Mouse (Mus musculus) heart, embryonic 16.5 days (tissue): ENCODE measurements at regions not wholly inside any gene's neighbourhood (a gene's known extent, or its start where the extent isn't known, plus 50 kb on each side); places are given as distances from the start of the nearest gene placed in this dataset.

ENCODE experiments used
- ATAC-seq: fragments of 200-750 bp; cut with Nextera tagmentation; replicated peaks from 2 replicates; pipeline ENCODE4 v1.8.0; 2017; ENCODE audit warnings: moderate number of reproducible peaks; ENCODE audit not compliant: insufficient read depth, low FRiP score; ENCODE audit errors: extremely low read depth
- H3K27ac ChIP-seq: fragments of 300-500 bp; sonication (generic); 2 replicates; pipeline ENCODE4 v1.5.1; 2014; ENCODE audit warnings: mild to moderate bottlenecking, low read length, control low read depth, moderate library complexity
- H3K27me3 ChIP-seq: fragments of 300-500 bp; sonication (generic); 2 replicates; pipeline ENCODE4 v1.6.1; 2014; ENCODE audit warnings: low read length, mixed read lengths; ENCODE audit not compliant: control insufficient read depth, insufficient read depth
- H3K36me3 ChIP-seq: fragments of 300-500 bp; sonication (generic); 2 replicates; pipeline ENCODE4 v1.6.1; 2014; ENCODE audit not compliant: control insufficient read depth, insufficient read depth
- H3K4me1 ChIP-seq: fragments of 300-500 bp; sonication (generic); 2 replicates; pipeline ENCODE4 v1.6.1; 2014; ENCODE audit warnings: low read length, mixed read lengths; ENCODE audit not compliant: control insufficient read depth, insufficient read depth
- H3K4me2 ChIP-seq: fragments of 300-500 bp; sonication (generic); 2 replicates; pipeline ENCODE4 v1.6.1; 2014; ENCODE audit warnings: low read depth, mild to moderate bottlenecking, control low read depth, low read length
- H3K4me3 ChIP-seq: fragments of 300-500 bp; sonication (generic); 2 replicates; pipeline ENCODE4 v1.5.1; 2014; ENCODE audit warnings: mild to moderate bottlenecking, control low read depth, low read length
- H3K9ac ChIP-seq: fragments of 300-500 bp; sonication (generic); 2 replicates; pipeline ENCODE4 v1.6.1; 2014; ENCODE audit warnings: low read length, control low read depth
- H3K9me3 ChIP-seq: fragments of 300-500 bp; sonication (generic); replicated peaks from 2 replicates; pipeline ENCODE4 v1.6.1; 2016; ENCODE audit warnings: low read length; ENCODE audit not compliant: control insufficient read depth
- WGBS: fragments of 180-500 bp; shearing (Covaris S2); extraction: QIAGEN DNeasy Blood & Tissue Kit; methylation state at CpG from one replicate; pipeline ENCODE4 v1.1.7; 2014; 5-methylcytosine and 5-hydroxymethylcytosine counted together

DNA sequence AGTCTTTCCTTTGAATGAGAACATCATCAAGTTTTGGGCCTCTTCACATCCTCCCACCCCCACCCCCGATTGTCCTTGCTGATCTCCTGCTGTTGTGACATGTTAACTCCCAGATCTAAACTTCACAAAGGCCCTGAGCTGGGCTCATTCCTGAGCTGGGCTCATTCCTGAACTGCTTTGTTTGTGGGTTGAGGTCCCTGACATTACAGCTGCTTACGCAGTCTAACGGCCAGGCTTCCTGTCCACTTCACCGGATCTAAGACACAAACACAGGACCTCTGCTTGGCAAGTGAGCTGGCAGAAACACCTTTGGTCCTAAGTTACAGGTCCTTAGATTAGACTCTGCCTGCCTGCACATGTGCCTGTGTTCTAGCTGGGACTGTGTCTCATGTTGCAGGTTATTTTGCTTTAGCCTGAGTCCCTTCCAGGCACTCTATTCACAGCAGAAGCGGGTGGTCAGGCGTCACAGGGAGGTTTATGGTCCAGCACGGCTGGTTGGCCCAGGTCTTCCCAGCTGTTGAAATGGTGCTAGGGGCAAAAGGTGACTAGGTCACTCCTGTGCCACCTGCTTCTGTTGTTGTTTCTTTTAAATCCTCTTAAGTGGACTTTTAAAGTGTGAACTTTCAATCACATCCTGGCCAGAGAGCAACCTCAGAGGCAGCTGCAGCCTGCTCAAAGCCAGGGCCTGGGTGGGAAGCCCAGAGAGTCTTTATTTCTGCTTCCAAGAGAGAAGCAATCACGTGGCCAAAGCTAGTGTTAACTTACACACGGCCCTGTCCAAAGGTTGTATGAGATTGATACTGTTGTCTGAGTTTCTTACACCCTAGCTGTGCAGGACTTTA, 79.1 kb downstream of the Foxb1 start:
- Histone ChIP-seq H3K9ac (no peak overlapping the region), H3K9me3 (no peaks in the 10 kb centered on the region), H3K27ac (no peak overlapping the region), H3K4me3 (no peak overlapping the region), H3K4me1 (no peaks in the 10 kb centered on the region), H3K27me3 (0 out of 2 replicates have a peak, but pooled peaks cover 2% of the 10 kb centered on the region), H3K36me3 (no peaks in the 10 kb centered on the region), H3K4me2 (no peak overlapping the region)
- whole genome bisulfite sequencing, result 37% methylated on average over 9 of the region's 9 CpGs
- no peak for ATAC-seq

- WGBS, result 44% methylated on average over 1 of the region's 1 CpGs
Observed at GRCm38 (mm10) chr9:69678634-69679033, 82.1 kb downstream of the Foxb1 start.

DNA sequence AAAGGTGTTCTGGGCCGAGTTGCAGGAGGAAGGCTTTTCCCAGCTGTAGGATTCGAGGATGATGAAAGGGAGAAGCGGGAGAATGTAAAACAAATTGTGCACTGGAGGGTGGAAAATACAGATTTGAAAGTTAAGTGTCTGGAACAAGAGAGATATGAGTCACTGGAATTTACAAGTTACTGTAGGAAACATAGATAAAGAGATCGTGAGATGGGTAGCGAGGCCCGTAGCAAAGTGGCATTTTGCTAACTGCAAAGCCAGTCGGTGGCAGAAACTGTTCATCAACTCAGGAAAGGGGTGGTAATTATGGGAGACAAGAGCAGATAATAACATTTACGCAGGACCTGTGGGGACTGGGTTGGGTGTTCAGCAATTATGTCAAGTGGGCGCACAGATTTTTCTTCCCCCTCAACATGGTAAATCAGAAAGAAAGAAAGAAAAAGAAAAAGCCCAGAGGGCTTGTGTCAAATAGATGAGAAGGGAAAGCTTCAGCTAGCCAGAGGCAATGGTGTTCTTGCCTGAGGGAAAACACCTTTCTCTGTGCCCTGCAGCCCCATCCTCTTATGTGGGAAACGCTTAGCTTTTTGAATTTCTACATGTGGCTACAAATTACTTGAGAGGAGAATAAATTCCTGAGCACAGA, 87.2 kb downstream of the Foxb1 start:
- Histone ChIP-seq H3K4me3 (no peak overlapping the region), H3K36me3 (no peaks in the 10 kb centered on the region), H3K9me3 (no peaks in the 10 kb centered on the region), H3K27me3 (peaks cover 44% of the 10 kb centered on the region), H3K4me1 (peaks cover 9% of the 10 kb centered on the region; the same call in 1 of the 2 replicates), H3K9ac (no peak overlapping the region), H3K27ac (no peak overlapping the region), H3K4me2 (no peak overlapping the region)
- no peak for ATAC-seq
- 71% methylated on average over 10 of the region's 10 CpGs for WGBS

More at GRCm38 (mm10) chr9:69678634-69679033, 82.1 kb downstream of the Foxb1 start:
- no peak overlapping the region for H3K4me2 ChIP-seq
- no peak overlapping the region for H3K9ac ChIP-seq
- no peaks in the 10 kb centered on the region for H3K9me3 ChIP-seq
- no peak overlapping the region for H3K4me3 ChIP-seq
- ATAC-seq, result no peak
- no peaks in the 10 kb centered on the region for H3K4me1 ChIP-seq
- no peaks in the 10 kb centered on the region for H3K36me3 ChIP-seq
- peaks cover 2% of the 10 kb centered on the region; the same call in 1 of the 2 replicates for H3K27me3 ChIP-seq
- no peak overlapping the region for H3K27ac ChIP-seq

DNA sequence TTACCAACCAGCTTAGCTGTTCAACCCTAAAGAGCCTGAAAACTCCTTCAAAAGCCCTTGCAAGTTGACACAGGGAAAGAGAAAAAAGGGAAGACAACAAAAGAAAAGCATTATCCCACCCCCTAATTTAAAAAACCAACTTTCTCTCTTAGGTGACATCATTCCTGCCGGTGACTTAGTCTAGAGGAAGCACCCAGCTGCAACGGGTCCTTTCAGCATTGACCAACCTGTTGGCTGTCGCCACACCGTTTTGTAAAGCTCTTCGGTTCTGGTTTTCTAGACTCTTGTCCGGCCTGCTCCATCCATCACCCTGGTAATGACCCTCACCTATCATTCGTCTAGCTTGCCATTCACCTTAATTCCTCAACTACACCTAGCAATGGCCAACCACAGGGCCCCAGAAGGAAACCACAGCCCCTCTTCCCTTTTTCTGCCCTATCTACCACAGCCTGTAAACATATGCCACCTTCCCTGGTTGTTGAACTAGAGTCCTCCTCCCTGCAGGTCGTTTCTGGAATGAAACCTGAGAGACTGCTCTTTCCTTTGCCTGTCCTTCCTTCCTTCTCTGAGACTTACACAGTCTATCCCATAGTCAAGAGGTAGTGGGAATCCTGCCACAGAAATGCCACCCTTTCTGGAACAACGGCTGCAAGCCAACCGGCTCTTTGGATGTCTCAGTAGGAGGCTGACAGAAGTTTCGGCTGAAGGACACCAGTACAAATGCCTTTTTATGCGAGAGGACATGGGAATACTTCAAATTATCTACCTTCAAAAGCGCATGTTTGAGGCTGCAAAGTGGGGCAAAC, 87.9 kb downstream of the Foxb1 start:
- no peaks in the 10 kb centered on the region for H3K36me3 ChIP-seq
- H3K9me3 ChIP-seq, result no peaks in the 10 kb centered on the region
- 67% methylated on average over 13 of the region's 13 CpGs for WGBS
- H3K27me3 ChIP-seq, result peaks cover 51% of the 10 kb centered on the region
- no peak overlapping the region for H3K9ac ChIP-seq
- no peak overlapping the region for H3K27ac ChIP-seq
- no peak overlapping the region for H3K4me2 ChIP-seq
- H3K4me3 ChIP-seq, result no peak overlapping the region
- ATAC-seq, result no peak
- H3K4me1 ChIP-seq, result peaks cover 9% of the 10 kb centered on the region; the same call in 1 of the 2 replicates

DNA sequence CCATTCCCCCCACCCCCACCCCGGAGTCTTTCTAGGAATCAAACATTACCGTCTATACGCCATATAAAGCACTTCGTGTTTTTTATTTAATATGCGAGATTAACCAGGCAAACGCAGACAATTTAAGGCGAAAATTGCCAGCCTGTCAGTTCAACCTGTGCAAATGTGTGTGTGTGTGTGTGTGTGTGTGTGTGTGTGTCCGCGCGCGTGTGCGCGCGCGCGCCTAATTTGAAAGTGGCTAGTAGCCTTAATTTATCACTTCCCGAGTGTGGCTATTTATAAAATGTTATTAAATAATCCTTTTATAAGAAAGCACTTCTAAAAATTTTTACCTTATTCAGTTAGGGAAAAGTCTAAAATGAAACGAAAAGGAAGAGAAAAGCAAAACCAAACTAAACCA, 89.5 kb downstream of the Foxb1 start:
- no peak overlapping the region for H3K27ac ChIP-seq
- WGBS, result 4% methylated on average over 18 of the region's 18 CpGs

GRCm38 (mm10) chr9:69670551-69671044, 90.1 kb downstream of the Foxb1 start:
- Histone ChIP-seq H3K9me3 (no peaks in the 10 kb centered on the region), H3K9ac (no peak overlapping the region), H3K4me2 (peak overlapping the region; percentile 58), H3K36me3 (no peaks in the 10 kb centered on the region), H3K27ac (no peak overlapping the region), H3K4me3 (peak overlapping the region; percentile 40), H3K27me3 (peaks cover 53% of the 10 kb centered on the region), H3K4me1 (peaks cover 9% of the 10 kb centered on the region; the same call in 1 of the 2 replicates)
- no peak for ATAC-seq
- 2% methylated on average over 17 of the region's 17 CpGs for WGBS

More for the DNA sequence above, 89.5 kb downstream of the Foxb1 start:
- no peak for ATAC-seq
- peak overlapping the region; percentile 40 for H3K4me3 ChIP-seq
- H3K9me3 ChIP-seq, result no peaks in the 10 kb centered on the region
- H3K27me3 ChIP-seq, result peaks cover 53% of the 10 kb centered on the region
- peak overlapping the region; percentile 58 for H3K4me2 ChIP-seq
- H3K4me1 ChIP-seq, result peaks cover 9% of the 10 kb centered on the region; the same call in 1 of the 2 replicates
- no peaks in the 10 kb centered on the region for H3K36me3 ChIP-seq
- H3K9ac ChIP-seq, result no peak overlapping the region

DNA sequence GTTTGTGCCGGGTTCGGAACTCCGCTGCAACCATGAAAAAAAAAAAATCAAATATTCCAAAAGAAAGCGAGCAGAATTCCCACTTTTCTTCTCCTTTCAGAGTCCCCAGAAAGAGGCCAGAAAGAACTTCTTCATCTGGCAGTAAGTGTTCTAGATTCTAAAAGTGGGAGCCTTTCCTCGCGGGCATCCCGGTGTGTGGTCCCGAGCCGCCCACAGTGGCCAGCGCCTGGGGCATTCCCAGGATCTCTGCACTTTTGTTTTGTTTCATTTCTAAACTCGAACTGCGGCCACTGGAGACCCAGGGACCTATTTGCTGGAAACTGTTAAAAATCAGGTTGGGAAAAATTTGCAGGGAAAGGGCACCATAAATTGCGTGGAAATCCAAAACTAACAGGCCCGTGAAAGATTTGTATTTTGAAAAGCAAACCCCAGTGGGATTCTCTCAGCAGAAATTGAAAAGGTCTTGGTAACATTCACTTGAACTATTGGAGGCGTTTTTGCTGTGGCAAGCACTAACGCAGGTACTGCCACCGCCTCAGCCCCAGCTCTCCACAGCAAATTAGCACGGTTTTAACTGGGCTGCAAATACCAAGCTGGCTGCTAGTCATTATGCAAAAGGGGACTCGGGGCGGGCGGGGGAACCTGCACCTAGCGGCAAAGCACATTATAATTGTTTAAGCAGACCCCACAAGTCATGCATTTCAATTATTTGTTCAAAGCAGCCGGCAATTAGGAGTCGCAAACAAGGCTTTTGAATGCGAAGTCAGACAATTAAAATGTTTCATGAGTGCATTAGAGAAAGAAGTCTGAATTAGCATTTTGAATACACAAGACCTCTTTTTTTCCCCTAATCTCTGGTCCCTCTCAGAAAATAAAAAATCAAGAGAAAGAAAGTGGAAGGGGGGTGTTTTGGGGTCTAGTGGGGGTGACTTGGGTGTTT, 90.9 kb downstream of the Foxb1 start:
- Histone ChIP-seq H3K27me3 (peaks cover 53% of the 10 kb centered on the region), H3K36me3 (no peaks in the 10 kb centered on the region), H3K9ac (no peak overlapping the region), H3K9me3 (no peaks in the 10 kb centered on the region), H3K4me3 (peak overlapping the region; percentile 32), H3K27ac (no peak overlapping the region), H3K4me2 (peak overlapping the region; percentile 46; the same call in 1 of the 2 replicates), H3K4me1 (peaks cover 9% of the 10 kb centered on the region; the same call in 1 of the 2 replicates)
- WGBS, result 2% methylated on average over 25 of the region's 25 CpGs
- ATAC-seq, result no peak
